Mouse (Mus musculus): ENCODE results near the gene Rhoc. TPM values are rescaled to one million over a fixed set of nuclear protein-coding genes. Genes with fewer than 3 reads are reported as not detected.
A peak's percentile ranks its signal among the peaks of the same experiment; 100 is the strongest.

Gene Rhoc
- polyA plus RNA-seq, 1 experiment from 2014 or later: 104 TPM

DNA sequence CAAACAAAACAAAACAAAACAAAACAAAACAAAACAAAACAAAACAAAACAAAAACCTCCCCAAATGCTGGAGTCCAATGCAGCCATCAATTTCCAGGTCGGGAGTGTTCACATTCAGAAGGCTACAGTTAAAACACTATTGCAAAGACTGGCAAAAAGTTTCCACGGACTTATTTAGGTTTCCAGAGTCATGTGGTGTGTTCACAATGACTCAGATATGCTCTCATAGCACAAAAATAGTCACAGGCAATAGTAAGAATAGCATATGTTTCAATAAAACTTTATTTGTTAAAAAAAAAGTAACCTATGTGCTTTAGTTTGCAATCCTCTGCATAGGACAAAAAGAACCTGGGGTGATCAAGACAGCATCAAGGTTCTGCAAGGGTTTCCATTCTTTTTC is 21.0 kb upstream of the Rhoc start:
- Histone ChIP-seq H3K27me3 (ENCODE audit: control insufficient read depth, insufficient read depth, low read length) (no peaks in the 10 kb centered on the region), H3K4me3 (ENCODE audit: low read depth, low read length) (no peak overlapping the region), H3K4me1 (ENCODE audit: control insufficient read depth, insufficient read depth, low read length) (no peaks in the 10 kb centered on the region), H3K36me3 (ENCODE audit: control insufficient read depth, insufficient read depth, low read length) (no peaks in the 10 kb centered on the region), H3K9me3 (ENCODE audit: control insufficient read depth, low read length) (no peaks in the 10 kb centered on the region), H3K9ac (ENCODE audit: low read length) (no peak overlapping the region), H3K27ac (ENCODE audit: low read depth, low read length) (no peak overlapping the region), H3K4me2 (ENCODE audit: low read depth) (no peak overlapping the region)
- ATAC-seq (ENCODE audit: insufficient read depth, low FRiP score, low TSS enrichment) (no peak), DNase-seq (ENCODE audit: low spot score) (no peak)
- WGBS: 64% methylated on average over 2 of the region's 2 CpGs

GRCm38 (mm10) chr3:104767716-104768115 is 20.5 kb upstream of the Rhoc start:
- ATAC-seq (ENCODE audit: insufficient read depth, low FRiP score, low TSS enrichment) (no peak), DNase-seq (ENCODE audit: low spot score) (no peak)
- Histone ChIP-seq H3K4me3 (ENCODE audit: low read depth, low read length) (no peak overlapping the region), H3K27ac (ENCODE audit: low read depth, low read length) (no peak overlapping the region), H3K4me2 (ENCODE audit: low read depth) (no peak overlapping the region), H3K4me1 (ENCODE audit: control insufficient read depth, insufficient read depth, low read length) (no peaks in the 10 kb centered on the region), H3K27me3 (ENCODE audit: control insufficient read depth, insufficient read depth, low read length) (no peaks in the 10 kb centered on the region), H3K9me3 (ENCODE audit: control insufficient read depth, low read length) (no peaks in the 10 kb centered on the region), H3K9ac (ENCODE audit: low read length) (no peak overlapping the region), H3K36me3 (ENCODE audit: control insufficient read depth, insufficient read depth, low read length) (no peaks in the 10 kb centered on the region)
- 82% methylated on average over 4 of the region's 4 CpGs for WGBS

DNA sequence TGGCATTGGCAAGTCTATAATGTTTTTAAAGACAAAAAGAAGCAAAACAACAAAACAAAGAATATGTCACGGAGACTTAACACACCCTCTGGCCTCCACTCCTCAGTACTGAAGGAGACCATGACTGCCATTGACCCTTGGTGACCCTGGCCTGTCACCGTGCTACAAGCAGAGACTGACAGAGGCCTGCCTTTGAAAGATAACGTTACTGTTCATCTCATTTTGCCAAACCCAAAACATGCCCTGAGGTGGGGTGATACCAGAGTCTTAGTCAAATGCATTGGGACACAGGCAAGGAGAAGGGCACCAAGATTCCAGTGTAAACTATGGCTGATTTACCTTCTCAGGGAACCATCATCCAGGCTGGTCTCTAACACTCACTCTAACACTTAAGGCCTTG is 19.0 kb upstream of the Rhoc start:
- no peak overlapping the region for H3K9ac ChIP-seq (ENCODE audit: low read length)
- 39% methylated on average over 3 of the region's 3 CpGs for WGBS
- H3K27ac ChIP-seq (ENCODE audit: low read depth, low read length): no peak overlapping the region
- no peak overlapping the region for H3K4me3 ChIP-seq (ENCODE audit: low read depth, low read length)
- no peaks in the 10 kb centered on the region for H3K36me3 ChIP-seq (ENCODE audit: control insufficient read depth, insufficient read depth, low read length)
- H3K4me2 ChIP-seq (ENCODE audit: low read depth): no peak overlapping the region
- H3K27me3 ChIP-seq (ENCODE audit: control insufficient read depth, insufficient read depth, low read length): no peaks in the 10 kb centered on the region
- ATAC-seq (ENCODE audit: insufficient read depth, low FRiP score, low TSS enrichment): no peak
- DNase-seq (ENCODE audit: low spot score): no peak
- H3K9me3 ChIP-seq (ENCODE audit: control insufficient read depth, low read length): no peaks in the 10 kb centered on the region
- H3K4me1 ChIP-seq (ENCODE audit: control insufficient read depth, insufficient read depth, low read length): no peaks in the 10 kb centered on the region

DNA sequence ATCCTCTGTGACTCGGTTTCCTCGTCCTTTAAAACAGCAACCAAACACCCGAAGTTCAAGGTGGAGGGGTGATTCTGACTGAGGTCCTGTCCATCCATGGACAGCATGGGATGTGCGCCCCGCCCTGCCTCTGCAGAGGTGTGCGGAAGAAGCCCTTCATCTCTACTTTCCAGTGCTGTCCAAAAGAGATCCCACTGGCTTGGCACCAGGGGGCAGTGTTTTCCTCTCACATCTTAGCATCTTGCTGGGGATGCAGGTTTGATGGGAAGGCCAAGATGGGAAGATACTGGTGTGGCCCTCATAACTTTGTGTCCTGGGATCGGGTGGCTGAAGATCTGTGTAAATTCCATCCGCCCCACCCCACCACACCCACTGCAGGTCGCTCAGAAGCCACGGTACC is 18.1 kb upstream of the Rhoc start:
- peak; percentile 55 for DNase-seq (ENCODE audit: low spot score)
- 65% methylated on average over 10 of the region's 10 CpGs for WGBS
- no peaks in the 10 kb centered on the region for H3K36me3 ChIP-seq (ENCODE audit: control insufficient read depth, insufficient read depth, low read length)
- no peak overlapping the region for H3K27ac ChIP-seq (ENCODE audit: low read depth, low read length)
- no peak overlapping the region for H3K4me3 ChIP-seq (ENCODE audit: low read depth, low read length)
- no peaks in the 10 kb centered on the region for H3K27me3 ChIP-seq (ENCODE audit: control insufficient read depth, insufficient read depth, low read length)
- ATAC-seq (ENCODE audit: insufficient read depth, low FRiP score, low TSS enrichment): no peak
- no peak overlapping the region for H3K9ac ChIP-seq (ENCODE audit: low read length)
- H3K4me2 ChIP-seq (ENCODE audit: low read depth): no peak overlapping the region
- no peaks in the 10 kb centered on the region for H3K4me1 ChIP-seq (ENCODE audit: control insufficient read depth, insufficient read depth, low read length)
- no peaks in the 10 kb centered on the region for H3K9me3 ChIP-seq (ENCODE audit: control insufficient read depth, low read length)

GRCm38 (mm10) chr3:104770918-104771317 is 17.3 kb upstream of the Rhoc start:
- Histone ChIP-seq H3K9me3 (ENCODE audit: control insufficient read depth, low read length) (no peaks in the 10 kb centered on the region), H3K27ac (ENCODE audit: low read depth, low read length) (no peak overlapping the region), H3K4me3 (ENCODE audit: low read depth, low read length) (no peak overlapping the region), H3K36me3 (ENCODE audit: control insufficient read depth, insufficient read depth, low read length) (no peaks in the 10 kb centered on the region), H3K27me3 (ENCODE audit: control insufficient read depth, insufficient read depth, low read length) (peaks cover 4% of the 10 kb centered on the region; the same call in 1 of the 2 replicates), H3K9ac (ENCODE audit: low read length) (no peak overlapping the region), H3K4me1 (ENCODE audit: control insufficient read depth, insufficient read depth, low read length) (no peaks in the 10 kb centered on the region), H3K4me2 (ENCODE audit: low read depth) (no peak overlapping the region)
- no peak for DNase-seq (ENCODE audit: low spot score)
- WGBS: 64% methylated on average over 3 of the region's 3 CpGs
- ATAC-seq (ENCODE audit: insufficient read depth, low FRiP score, low TSS enrichment): no peak

- WGBS: 61% methylated on average over 6 of the region's 6 CpGs
- Histone ChIP-seq H3K27me3 (ENCODE audit: control insufficient read depth, insufficient read depth, low read length) (peaks cover 9% of the 10 kb centered on the region), H3K4me2 (ENCODE audit: low read depth) (no peak overlapping the region), H3K27ac (ENCODE audit: low read depth, low read length) (no peak overlapping the region), H3K4me3 (ENCODE audit: low read depth, low read length) (no peak overlapping the region), H3K36me3 (ENCODE audit: control insufficient read depth, insufficient read depth, low read length) (no peaks in the 10 kb centered on the region), H3K9ac (ENCODE audit: low read length) (no peak overlapping the region), H3K4me1 (ENCODE audit: control insufficient read depth, insufficient read depth, low read length) (no peaks in the 10 kb centered on the region), H3K9me3 (ENCODE audit: control insufficient read depth, low read length) (no peaks in the 10 kb centered on the region)
- DNase-seq (ENCODE audit: low spot score) (no peak), ATAC-seq (ENCODE audit: insufficient read depth, low FRiP score, low TSS enrichment) (no peak)
Measured at GRCm38 (mm10) chr3:104771460-104771859, 16.7 kb upstream of the Rhoc start.

- no peak overlapping the region for H3K4me2 ChIP-seq (ENCODE audit: low read depth)
- H3K27me3 ChIP-seq (ENCODE audit: control insufficient read depth, insufficient read depth, low read length): peaks cover 26% of the 10 kb centered on the region
- H3K9me3 ChIP-seq (ENCODE audit: control insufficient read depth, low read length): no peaks in the 10 kb centered on the region
- no peak overlapping the region for H3K9ac ChIP-seq (ENCODE audit: low read length)
- H3K36me3 ChIP-seq (ENCODE audit: control insufficient read depth, insufficient read depth, low read length): no peaks in the 10 kb centered on the region
- no peak overlapping the region for H3K4me3 ChIP-seq (ENCODE audit: low read depth, low read length)
- ATAC-seq (ENCODE audit: insufficient read depth, low FRiP score, low TSS enrichment): no peak
- 82% methylated on average over 7 of the region's 7 CpGs for WGBS
- no peak overlapping the region for H3K27ac ChIP-seq (ENCODE audit: low read depth, low read length)
- no peak for DNase-seq (ENCODE audit: low spot score)
- no peaks in the 10 kb centered on the region for H3K4me1 ChIP-seq (ENCODE audit: control insufficient read depth, insufficient read depth, low read length)
Measured at GRCm38 (mm10) chr3:104773301-104773700, 14.9 kb upstream of the Rhoc start.

DNA sequence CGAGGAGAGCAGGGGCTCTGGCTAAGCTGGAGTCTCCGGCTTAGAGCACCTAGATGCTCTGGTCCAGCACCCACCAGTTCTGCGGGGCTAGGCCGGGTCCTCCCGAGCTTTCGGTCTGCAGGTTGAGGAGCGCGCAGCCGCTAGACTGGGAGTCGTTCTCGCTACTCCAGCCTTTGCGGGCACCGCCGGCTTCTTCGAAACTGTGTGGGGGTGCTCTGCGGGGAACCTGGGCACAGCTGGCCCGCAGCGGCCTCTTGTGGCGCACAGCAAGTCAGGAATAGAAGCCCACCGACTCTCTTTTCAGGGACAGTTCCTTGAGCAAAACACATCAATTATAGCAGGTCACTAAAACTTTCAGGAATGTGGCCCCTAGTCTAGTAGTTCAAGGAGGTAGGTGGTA is 10.8 kb upstream of the Rhoc start:
- peak overlapping the region; percentile 46 for H3K4me2 ChIP-seq (ENCODE audit: low read depth)
- no peaks in the 10 kb centered on the region for H3K36me3 ChIP-seq (ENCODE audit: control insufficient read depth, insufficient read depth, low read length)
- H3K4me1 ChIP-seq (ENCODE audit: control insufficient read depth, insufficient read depth, low read length): peaks cover 9% of the 10 kb centered on the region; the same call in 1 of the 2 replicates
- no peak overlapping the region for H3K27ac ChIP-seq (ENCODE audit: low read depth, low read length)
- no peaks in the 10 kb centered on the region for H3K9me3 ChIP-seq (ENCODE audit: control insufficient read depth, low read length)
- H3K4me3 ChIP-seq (ENCODE audit: low read depth, low read length): peak overlapping the region; percentile 24
- peak; percentile 72 for DNase-seq (ENCODE audit: low spot score)
- WGBS: 0% methylated on average over 20 of the region's 20 CpGs
- no peak for ATAC-seq (ENCODE audit: insufficient read depth, low FRiP score, low TSS enrichment)
- H3K27me3 ChIP-seq (ENCODE audit: control insufficient read depth, insufficient read depth, low read length): peaks cover 63% of the 10 kb centered on the region
- no peak overlapping the region; the same call in 1 of the 2 replicates for H3K9ac ChIP-seq (ENCODE audit: low read length)

GRCm38 (mm10) chr3:104779949-104780348 is 8.2 kb upstream of the Rhoc start:
- Histone ChIP-seq H3K4me3 (ENCODE audit: low read depth, low read length) (no peak overlapping the region), H3K4me2 (ENCODE audit: low read depth) (no peak overlapping the region), H3K4me1 (ENCODE audit: control insufficient read depth, insufficient read depth, low read length) (peaks cover 9% of the 10 kb centered on the region; the same call in 1 of the 2 replicates), H3K27ac (ENCODE audit: low read depth, low read length) (no peak overlapping the region), H3K27me3 (ENCODE audit: control insufficient read depth, insufficient read depth, low read length) (peaks cover 85% of the 10 kb centered on the region), H3K36me3 (ENCODE audit: control insufficient read depth, insufficient read depth, low read length) (no peaks in the 10 kb centered on the region), H3K9ac (ENCODE audit: low read length) (no peak overlapping the region), H3K9me3 (ENCODE audit: control insufficient read depth, low read length) (no peaks in the 10 kb centered on the region)
- 0% methylated on average over 7 of the region's 7 CpGs for WGBS
- peak; percentile 76 for DNase-seq (ENCODE audit: low spot score)
- no peak for ATAC-seq (ENCODE audit: insufficient read depth, low FRiP score, low TSS enrichment)
